Mouse (Mus musculus): ENCODE results near the gene Hspb6.

Gene Hspb6

DNA sequence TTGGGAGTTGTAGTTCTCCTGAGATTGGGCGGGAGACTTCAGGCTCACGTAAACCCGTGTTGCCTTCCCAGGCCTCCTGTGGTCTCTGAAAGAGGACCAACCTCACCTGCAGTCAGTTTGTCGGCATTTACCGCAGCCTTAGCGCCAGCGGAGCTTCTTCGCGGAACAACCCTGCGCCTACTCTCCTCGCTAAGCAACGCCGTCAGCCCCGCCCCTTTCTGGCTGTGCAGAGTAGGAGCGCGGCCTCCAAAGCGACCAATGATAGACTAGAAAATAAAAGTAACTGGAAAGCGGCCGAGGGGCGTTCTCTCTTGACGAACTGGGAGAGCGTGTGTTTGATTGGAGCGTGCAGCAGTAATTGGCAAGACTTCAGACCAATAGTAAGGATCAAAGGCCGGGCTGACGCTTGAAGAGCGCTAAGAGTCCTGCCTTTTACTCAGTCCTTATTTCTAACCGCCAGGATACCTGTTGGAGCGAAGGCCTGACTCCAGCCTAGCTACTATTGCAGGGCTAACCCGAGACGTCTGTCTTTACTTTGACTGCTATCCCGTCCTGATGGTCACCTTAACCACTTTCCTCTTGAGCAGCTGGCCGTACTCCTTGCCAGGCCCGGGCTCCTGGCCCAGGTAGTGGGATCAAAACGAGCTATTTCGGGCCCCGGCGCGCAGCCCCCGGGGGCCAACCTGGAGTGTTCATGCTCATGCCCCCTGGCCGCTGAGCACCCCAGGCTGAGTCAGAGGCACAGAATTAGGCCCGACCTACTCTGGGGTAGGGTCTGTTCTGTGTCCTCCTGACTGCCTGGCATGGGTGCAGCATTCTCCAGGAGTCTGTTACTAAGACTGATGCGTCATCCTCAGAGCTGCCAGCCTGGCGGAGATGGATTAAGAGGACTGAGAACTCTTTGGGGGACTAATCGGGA lies at the start of gene Hspb6, which contains the start of gene Proser3:
Hspb6 (plus strand) TSS at position 77 of the 919 bp plus-strand sequence.
Proser3 (minus strand) TSS at position 198 of the 919 bp plus-strand sequence.
- peak; percentile 96 for DNase-seq

DNA sequence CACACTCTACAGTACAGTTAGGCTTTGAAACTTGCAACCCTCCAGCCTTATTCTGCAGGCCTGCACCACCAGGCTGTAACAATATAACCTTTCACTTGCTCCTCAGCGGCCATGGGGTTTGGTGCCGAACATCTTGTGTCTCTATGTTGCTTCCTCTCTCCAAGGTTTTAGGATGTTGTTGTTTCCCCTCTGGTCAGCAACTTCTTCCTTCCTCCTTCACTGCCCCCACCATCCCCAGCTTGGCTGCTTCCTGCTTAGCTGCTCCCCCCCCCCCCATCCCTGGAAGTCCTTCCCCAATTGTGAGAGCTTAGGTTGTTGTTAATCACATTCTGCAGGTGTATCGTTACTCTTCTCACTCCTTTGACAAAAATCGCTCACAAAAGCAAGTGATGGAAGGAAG lies 43.9 kb upstream of the Hspb6 start:
- no peak for DNase-seq

DNA sequence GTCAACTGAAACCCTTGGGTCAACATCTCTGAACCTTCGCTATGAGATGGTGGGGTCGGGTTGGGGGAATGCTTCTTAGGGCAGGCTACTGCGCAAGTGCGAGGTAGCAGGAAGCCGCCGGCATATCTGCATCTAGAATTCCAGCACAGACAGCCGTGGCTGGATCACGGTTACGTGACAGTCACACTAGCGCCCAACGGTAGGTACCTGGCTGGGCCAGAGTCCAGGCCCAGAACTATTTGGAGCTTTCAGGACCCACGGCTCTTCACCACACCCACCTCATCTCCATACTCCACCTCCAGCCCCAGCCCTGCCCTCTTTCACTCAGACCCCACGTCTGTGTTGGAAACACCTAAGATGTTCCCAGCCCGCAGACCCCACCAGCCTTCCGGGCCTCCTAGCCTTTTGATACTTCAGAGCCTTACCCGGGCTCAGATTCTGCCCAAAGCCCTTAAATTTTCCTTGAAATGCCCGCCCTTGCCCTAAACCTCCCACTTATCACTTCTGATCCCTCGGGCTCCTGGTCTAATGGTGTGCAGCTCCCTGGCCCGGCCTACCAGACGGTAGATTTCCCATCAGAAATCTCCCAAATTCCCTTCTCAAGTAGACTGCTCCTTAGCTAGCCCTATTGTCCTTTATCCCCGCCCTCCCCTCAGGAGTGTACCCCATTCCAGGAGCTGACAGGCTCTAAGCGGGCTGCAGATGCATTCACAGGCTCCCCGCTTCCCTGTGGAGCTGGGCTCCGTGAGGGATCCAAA lies 36.8 kb upstream of the Hspb6 start:
- DNase-seq = no peak

- no peak for DNase-seq
Measured at GRCm38 (mm10) chr7:30518325-30518724, 33.7 kb upstream of the Hspb6 start.

DNA sequence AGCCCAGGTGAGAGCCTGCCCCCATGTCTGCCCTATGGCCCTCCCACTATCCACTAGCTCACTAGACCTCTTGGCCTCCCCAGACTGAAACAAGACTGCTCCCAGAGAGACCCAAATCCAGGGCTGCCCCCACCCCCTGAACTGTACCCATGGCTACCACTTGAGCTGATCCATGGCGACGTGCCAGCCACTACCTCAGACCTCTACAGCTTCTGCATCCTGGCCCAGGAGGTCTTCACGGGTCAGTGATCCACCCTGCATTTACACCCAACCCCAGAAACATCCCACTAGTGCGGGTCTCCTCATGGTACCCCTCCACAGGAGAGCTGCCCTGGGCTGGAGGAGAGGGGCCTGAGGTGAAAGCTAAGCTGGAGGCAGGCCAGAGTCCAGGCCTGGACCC lies 31.6 kb upstream of the Hspb6 start:
- no peak for DNase-seq

DNA sequence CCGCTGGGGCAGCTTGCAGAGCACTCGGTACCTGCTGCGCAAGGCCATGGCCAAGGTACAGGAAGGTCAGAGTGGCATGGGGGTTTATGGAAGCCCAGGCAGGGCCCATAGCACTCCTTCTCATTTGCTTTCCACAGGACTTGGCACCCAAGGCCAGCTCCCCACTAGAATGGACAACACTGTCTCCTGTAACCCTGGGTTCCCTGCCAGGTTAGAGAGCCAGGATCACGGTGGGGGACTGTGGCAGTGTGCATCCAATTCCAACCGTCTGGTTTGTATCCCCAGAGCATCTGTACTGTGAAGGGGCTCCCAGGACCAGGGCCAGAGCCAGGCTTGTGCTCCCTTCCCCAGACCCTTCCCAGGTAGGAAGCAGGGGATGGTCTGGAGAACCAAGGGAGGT lies 31.1 kb upstream of the Hspb6 start:
- DNase-seq = no peak

GRCm38 (mm10) chr7:30522871-30523270 lies 29.1 kb upstream of the Hspb6 start:
- no peak for DNase-seq

DNA sequence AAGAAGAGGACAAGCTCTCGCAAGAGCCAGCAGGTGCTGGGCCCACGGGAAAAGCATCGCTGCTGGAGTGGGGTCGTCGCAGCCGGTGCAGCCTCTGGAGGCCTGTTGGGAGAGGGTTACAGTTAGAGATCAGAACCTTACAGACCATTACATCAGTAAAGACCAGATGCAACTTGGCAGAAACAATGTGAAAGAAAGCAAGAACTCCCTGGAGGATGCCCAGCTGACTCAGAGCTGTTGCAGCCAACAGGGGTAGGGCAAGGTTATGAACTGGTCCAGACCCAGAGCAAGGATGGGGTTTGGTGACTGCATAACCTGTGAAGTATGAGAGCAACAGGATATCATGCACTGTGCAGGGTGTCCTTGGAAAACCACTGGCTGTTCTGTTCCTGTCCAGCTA lies 27.5 kb upstream of the Hspb6 start:
- no peak for DNase-seq

DNA sequence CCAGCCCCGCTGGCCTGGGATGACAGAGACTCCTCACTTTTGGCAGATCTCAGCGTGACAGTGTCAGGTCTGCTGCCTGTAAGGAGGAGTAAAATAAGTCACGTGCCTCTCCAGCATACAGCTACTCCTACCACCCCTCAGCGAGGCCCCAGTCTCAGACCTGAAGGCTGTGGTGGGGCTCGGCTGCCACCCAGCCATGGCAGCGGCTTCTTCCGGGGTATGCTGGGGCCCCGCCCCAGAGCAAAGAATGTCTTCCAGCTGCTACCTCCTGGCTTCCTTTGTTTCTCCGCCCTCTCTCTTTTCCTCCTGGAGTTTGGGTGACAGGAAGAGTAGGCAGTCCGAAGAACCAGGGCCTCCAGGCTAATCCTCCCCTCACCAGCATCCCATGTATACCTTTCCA lies 26.0 kb upstream of the Hspb6 start:
- DNase-seq = no peak

DNA sequence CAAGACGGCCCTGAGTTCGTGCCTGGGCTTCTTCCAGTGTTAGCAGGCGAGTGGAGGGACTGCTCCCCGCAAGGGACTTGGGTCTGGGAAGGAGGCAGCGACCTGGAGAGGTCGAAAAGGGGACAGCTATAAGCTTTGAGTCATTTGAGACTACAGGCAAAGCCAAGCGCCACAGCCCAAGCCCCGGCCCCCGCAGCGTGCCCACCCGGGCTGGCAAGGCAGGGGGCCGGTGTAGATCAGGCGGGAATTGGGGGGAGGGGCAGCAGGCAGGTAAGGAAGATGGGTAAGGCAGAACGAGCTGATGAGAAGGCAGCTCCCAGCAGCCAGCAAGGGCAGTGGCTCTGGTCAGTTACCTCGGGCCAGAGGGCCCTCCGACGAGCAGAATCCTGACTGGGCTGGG lies 25.6 kb upstream of the Hspb6 start:
- DNase-seq = no peak

- DNase-seq = no peak
Measured at GRCm38 (mm10) chr7:30526981-30527380, 25.0 kb upstream of the Hspb6 start.

DNA sequence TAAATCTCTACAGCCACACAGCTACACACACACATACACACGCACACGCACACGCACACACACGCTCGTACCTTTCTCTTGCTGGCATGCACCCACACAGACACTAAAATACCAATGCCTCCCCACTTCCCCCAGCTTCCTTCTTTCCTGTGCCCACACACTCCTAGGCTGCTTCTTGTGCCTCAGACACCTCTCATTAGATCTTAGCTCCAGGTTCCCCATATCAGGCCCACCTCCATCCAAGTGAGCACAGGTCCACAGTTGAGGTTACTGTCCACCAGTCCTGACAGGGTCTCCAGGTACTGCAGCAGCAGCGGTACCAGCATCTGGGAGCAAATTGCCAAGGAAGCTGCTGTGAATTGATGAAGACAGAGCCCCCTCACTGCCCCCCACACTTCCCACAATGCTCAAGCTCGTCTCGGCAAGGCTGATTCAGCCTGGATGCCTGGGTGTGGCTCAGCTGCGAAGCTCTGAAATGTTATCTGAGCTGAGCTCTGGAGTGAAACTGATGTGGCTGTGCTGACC lies 20.6 kb upstream of the Hspb6 start:
- DNase-seq = no peak

- no peak for DNase-seq
Measured at GRCm38 (mm10) chr7:30532931-30533330, 19.0 kb upstream of the Hspb6 start.

GRCm38 (mm10) chr7:30533941-30534632 lies 17.9 kb upstream of the Hspb6 start:
- no peak for DNase-seq

- peak; percentile 98 for DNase-seq
Measured at GRCm38 (mm10) chr7:30534633-30535577, 17.1 kb upstream of the Hspb6 start, which contains the start of gene Arhgap33. Gene Arhgap33 (minus strand): TSS chr7:30535060.

DNA sequence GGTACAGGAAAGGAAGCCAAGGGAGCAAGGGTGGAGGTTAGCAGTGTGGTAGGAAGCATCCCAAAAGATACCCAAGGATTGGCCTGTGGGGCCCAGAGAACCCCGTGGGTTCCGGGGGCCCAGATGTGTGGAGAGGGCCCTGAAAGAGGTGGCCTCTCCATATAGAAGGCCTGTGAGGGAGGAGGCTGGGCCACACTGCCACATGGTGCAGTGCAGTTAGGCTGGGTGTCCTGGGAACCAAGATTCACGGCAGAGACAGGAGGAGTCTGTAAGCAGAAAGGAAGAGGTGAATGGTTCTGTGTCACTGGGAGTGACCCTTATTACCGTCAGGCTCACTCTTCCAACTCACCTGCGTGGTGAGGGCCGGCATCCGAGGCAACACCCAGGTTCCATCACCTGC lies 11.4 kb upstream of the Hspb6 start:
- DNase-seq = no peak

- no peak for DNase-seq
Measured at GRCm38 (mm10) chr7:30544327-30544726, 7.7 kb upstream of the Hspb6 start.

DNA sequence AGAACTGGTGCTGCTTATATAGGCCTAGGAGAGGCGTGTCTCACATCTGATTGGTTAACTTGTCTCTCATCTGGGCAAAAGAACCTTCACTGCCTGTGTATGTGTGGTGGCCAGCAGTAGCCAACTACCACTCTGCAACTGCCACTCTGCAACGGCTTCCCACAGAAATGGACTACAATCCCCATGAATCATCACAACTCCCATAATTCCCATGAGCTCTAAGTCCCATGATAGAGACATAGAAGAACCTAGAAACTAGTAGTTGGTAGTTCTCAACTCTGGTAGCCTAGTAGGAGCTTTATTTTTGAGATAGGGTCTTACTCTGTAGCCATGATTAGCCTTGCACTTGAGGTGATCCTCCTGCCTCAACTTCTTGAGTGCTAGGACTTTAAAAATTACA lies 2.1 kb upstream of the Hspb6 start:
- no peak for DNase-seq

DNA sequence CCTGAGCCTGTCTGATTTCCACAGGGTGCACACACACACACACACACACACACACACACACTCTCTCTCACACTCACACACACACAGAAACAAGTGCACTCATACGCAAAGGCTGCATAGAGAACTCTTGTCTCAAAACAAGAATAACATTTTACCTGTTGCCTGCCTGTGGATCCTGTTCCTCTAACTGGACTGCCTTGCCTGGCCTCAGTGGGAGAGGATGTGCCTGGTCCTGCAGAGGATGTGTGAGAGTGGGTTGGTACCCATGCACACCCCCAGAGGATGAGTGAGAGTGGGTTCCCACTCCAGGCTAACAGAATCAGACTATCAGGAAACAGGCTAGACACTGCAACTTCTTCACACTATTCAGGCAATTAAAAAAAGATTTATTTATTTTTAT lies 1.4 kb upstream of the Hspb6 start:
- DNase-seq = no peak

DNA sequence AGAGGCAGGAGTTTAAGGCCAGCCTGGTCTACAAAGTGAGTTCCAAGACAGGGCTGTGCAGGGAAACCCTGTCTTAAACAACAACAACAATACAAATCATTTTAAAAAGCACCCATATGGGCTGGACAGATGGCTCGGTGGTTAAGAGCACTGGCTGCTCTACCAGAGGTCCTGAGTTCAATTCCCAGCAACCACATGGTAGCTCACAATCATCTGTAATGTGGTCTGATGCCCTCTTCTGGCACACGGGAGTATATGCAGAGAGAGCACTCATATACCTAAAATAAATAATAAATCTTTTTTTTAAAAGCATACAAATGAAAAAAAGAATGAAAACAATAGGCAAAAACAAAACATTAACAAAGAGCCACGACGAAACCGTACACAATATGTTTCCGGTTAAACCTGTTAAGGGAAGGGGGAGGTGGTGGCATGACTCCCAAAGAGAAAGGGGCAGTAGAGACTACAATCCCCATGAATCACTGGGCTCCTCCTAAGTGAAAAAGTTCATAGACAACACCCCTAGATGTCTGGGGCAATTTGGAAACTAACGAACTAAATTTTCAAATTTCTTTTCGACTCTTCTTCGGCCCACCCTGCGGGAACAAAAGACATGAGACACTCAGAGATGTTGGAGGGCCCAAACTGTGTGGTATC lies 405 bp upstream of the Hspb6 start:
- DNase-seq = peak; percentile 66

- peak; percentile 56 for DNase-seq
Measured at GRCm38 (mm10) chr7:30553021-30553589, 1.1 kb downstream of the Hspb6 start.

Data from thymus, postnatal 14 days (tissue).